Mouse (Mus musculus): Measurements from ENCODE around the gene Cyp2j8. TPM values are rescaled to one million over a fixed set of nuclear protein-coding genes. Genes with fewer than 3 reads are reported as not detected.
"Not testable (repeated sequence)": the region's sequence is repeated elsewhere in the genome, so short reads cannot be mapped to it uniquely, and the experiment has no call there.

Gene Cyp2j8
- not detected in 2 replicates for polyA plus RNA-seq (2016; fragmentation: Nextera tagmentation; extraction: Ambion mirVana)

GRCm38 (mm10) chr4:96507286-96507685 is at the start of gene Cyp2j8:
TSS of gene Cyp2j8 (minus strand) at chr4:96507386.
- Histone ChIP-seq H3K27me3 (ENCODE audit: insufficient read depth, poor library complexity, severe bottlenecking) (no peaks in the 10 kb centered on the region), H3K4me1 (replicated peaks) (no peaks in the 10 kb centered on the region), H3K36me3 (no peaks in the 10 kb centered on the region), H3K4me3 (no peak within 1 kb of the TSS), H3K27ac (no peak within 1 kb of the TSS), H3K9me3 (no peaks in the 10 kb centered on the region)
- DNase-seq (ENCODE audit: low spot score), result no peak
- WGBS, result 87% methylated on average over 1 of the region's 1 CpGs

- Histone ChIP-seq H3K4me1 (replicated peaks) (peaks cover 8% of the 10 kb centered on the region; the same call in 1 of the 2 replicates), H3K36me3 (no peaks in the 10 kb centered on the region), H3K27ac (peak within 1 kb of the TSS; percentile 90), H3K27me3 (ENCODE audit: insufficient read depth, poor library complexity, severe bottlenecking) (no peaks in the 10 kb centered on the region), H3K4me3 (peak within 1 kb of the TSS; percentile 63), H3K9me3 (no peaks in the 10 kb centered on the region)
- 5% methylated on average over 16 of the region's 16 CpGs for WGBS
- peak; percentile 66 for DNase-seq (ENCODE audit: low spot score)
Measured at GRCm38 (mm10) chr4:96553133-96553819, 46.1 kb upstream of the Cyp2j8 start, which contains the start of gene Cyp2j6. TSS of gene Cyp2j6 (minus strand) at chr4:96553661.

DNA sequence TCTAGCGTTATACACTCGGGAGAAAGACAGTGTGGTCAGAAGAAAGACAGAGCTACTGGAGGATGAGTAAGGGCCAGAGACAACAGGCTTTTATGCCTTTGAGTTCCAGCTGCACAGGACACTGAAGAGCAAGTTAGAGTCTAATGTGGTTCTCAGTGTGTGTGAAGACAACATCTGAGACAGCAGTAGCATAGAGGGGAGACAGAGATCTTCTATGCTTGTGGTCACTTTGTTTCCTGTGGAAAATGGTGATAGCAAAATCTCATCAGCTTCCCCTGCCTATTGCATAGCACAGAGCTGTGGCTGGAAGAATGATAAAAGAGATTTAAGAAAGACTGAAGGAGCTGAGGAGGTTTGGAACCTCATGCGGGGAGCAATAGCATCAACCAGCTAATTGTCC is 44.4 kb upstream of the Cyp2j8 start:
- no peaks in the 10 kb centered on the region for H3K36me3 ChIP-seq
- 95% methylated on average over 3 of the region's 3 CpGs for WGBS
- no peaks in the 10 kb centered on the region for H3K9me3 ChIP-seq
- H3K4me3 ChIP-seq, result no peak overlapping the region
- H3K27me3 ChIP-seq (ENCODE audit: insufficient read depth, poor library complexity, severe bottlenecking), result no peaks in the 10 kb centered on the region
- H3K4me1 ChIP-seq (replicated peaks), result peaks cover 8% of the 10 kb centered on the region; the same call in 1 of the 2 replicates
- DNase-seq (ENCODE audit: low spot score), result no peak
- H3K27ac ChIP-seq, result no peak overlapping the region

GRCm38 (mm10) chr4:96545976-96546375 is 38.8 kb upstream of the Cyp2j8 start:
- Histone ChIP-seq H3K27me3 (ENCODE audit: insufficient read depth, poor library complexity, severe bottlenecking) (no peaks in the 10 kb centered on the region), H3K4me3 (no peak overlapping the region), H3K4me1 (replicated peaks) (no peaks in the 10 kb centered on the region), H3K27ac (no peak overlapping the region), H3K9me3 (no peaks in the 10 kb centered on the region), H3K36me3 (no peaks in the 10 kb centered on the region)
- DNase-seq (ENCODE audit: low spot score), result no peak
- 49% methylated on average over 1 of the region's 1 CpGs for WGBS

DNA sequence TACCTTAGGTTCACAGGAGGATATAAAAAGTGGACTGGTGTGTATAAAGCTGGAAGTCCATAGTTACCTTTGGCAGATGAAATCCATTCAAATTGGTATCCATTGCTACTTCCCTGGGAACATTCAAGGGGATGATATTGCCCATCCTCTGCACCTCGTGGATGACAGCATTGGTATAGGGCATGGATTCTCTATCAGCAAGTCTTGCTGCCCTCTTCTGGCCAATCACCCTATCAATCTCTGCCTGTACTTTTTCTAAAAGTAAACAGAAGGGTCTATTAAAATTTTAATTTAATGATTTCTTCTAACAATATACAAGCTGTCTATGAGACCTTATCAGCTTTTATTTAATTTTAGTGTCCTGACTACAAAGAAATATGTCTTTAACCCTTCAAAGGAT is 18.6 kb upstream of the Cyp2j8 start:
- H3K27me3 ChIP-seq (ENCODE audit: insufficient read depth, poor library complexity, severe bottlenecking), result no peaks in the 10 kb centered on the region
- no peaks in the 10 kb centered on the region for H3K9me3 ChIP-seq
- no peaks in the 10 kb centered on the region for H3K4me1 ChIP-seq (replicated peaks)
- 38% methylated on average over 1 of the region's 1 CpGs for WGBS
- DNase-seq (ENCODE audit: low spot score), result no peak
- peaks cover 3% of the 10 kb centered on the region; the same call in 1 of the 2 replicates for H3K36me3 ChIP-seq
- no peak overlapping the region for H3K4me3 ChIP-seq
- no peak overlapping the region for H3K27ac ChIP-seq

GRCm38 (mm10) chr4:96522256-96522655 is 15.1 kb upstream of the Cyp2j8 start:
- Histone ChIP-seq H3K4me1 (replicated peaks) (no peaks in the 10 kb centered on the region), H3K36me3 (no peaks in the 10 kb centered on the region), H3K4me3 (no peak overlapping the region), H3K9me3 (no peaks in the 10 kb centered on the region), H3K27ac (no peak overlapping the region), H3K27me3 (ENCODE audit: insufficient read depth, poor library complexity, severe bottlenecking) (no peaks in the 10 kb centered on the region)
- no peak for DNase-seq (ENCODE audit: low spot score)
- 91% methylated on average over 2 of the region's 2 CpGs for WGBS

DNA sequence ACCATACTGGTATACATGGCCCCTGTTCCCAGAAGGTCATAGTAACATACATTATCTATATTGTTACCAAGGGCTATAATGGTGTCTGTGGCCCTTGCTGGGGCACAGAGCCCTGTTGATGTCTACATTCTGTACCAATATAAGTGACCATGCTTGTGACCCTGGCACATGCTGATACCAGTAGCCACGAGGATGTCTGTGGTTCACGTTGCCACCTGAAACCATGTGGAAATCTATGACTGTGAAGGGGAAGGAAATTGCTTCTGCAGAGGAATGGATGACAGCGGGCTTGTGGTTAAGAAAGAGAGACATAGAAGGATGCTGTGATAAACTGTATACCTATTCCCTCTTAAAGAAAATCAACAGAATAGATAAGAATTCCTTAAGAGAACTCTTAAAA is 2.9 kb upstream of the Cyp2j8 start:
- Histone ChIP-seq H3K4me3 (no peak overlapping the region), H3K27me3 (ENCODE audit: insufficient read depth, poor library complexity, severe bottlenecking) (no peaks in the 10 kb centered on the region), H3K9me3 (no peaks in the 10 kb centered on the region), H3K27ac (no peak overlapping the region), H3K4me1 (replicated peaks) (no peaks in the 10 kb centered on the region), H3K36me3 (no peaks in the 10 kb centered on the region)
- 87% methylated on average over 3 of the region's 3 CpGs for WGBS
- no peak for DNase-seq (ENCODE audit: low spot score)

DNA sequence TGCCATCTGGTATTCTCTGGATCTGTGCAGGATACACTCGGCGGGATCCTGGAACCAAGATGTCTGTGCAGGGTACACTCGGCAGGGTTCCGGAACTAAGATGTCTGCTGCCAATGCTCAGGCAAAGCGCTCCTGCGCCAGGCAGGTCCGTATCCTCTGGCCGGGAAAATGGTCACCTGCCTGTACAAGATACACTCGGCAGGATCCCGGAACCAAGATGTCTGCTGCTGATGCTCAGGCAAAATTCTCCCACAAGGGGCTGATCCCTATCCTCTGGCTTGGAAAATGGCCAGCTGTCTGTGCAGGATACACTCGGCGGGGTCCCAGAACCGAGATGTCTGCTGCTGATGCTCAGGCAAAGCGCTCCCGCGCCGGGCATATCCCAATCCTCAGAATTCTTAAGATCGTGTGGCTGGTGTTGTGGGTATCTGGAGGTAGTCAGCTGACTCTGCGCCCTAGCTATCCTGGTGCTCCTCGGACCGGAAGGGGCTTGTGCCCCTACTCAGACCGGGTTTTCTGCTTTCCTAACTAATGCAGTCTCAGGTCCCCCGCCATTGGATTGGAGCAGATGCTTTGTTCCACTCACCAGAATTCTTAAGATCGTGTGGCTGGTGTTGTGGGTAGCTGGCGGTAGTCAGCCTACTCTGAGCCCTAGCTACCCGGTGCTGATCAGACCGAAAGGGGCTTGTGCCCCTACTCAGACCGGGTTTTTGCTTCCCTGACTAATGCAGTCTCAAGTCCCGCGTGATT is 43.7 kb downstream of the Cyp2j8 start:
- not testable (repeated sequence) for H3K36me3 ChIP-seq; H3K27me3 ChIP-seq (ENCODE audit: insufficient read depth, poor library complexity, severe bottlenecking); H3K4me1 ChIP-seq (replicated peaks); DNase-seq (ENCODE audit: low spot score); H3K27ac ChIP-seq; H3K4me3 ChIP-seq
- H3K9me3 ChIP-seq, result peaks cover 18% of the 10 kb centered on the region
- 84% methylated on average over 30 of the region's 30 CpGs for WGBS

Other genes with a start within 250 kb of the Cyp2j8 start
- gene Cyp2j11, start 158.7 kb downstream of the Cyp2j8 start, polyA plus RNA-seq (2016; fragmentation: Nextera tagmentation; extraction: Ambion mirVana), result not detected in 2 replicates
- 3.5 and 4.0 TPM in 2 replicates for gene Cyp2j6, start 46.3 kb upstream of the Cyp2j8 start, polyA plus RNA-seq (2016; fragmentation: Nextera tagmentation; extraction: Ambion mirVana)
- 1.2 TPM in 2 replicates for gene Cyp2j9, start 84.2 kb upstream of the Cyp2j8 start, polyA plus RNA-seq (2016; fragmentation: Nextera tagmentation; extraction: Ambion mirVana)
- not detected in 2 replicates for gene Cyp2j5, start 156.8 kb upstream of the Cyp2j8 start, polyA plus RNA-seq (2016; fragmentation: Nextera tagmentation; extraction: Ambion mirVana)

Measured in hindbrain, embryonic 10.5 days (tissue).